Mouse (Mus musculus) CH12F3 (cell line): ENCODE measurements around the gene Cav2.

ENCODE experiments used
- in situ Hi-C: fragments of 300-500 bp; cut with MboI; formaldehyde crosslinking; loops from 2 replicates; pipeline ENCODE4 v1.14.3; 2020; ENCODE audit warnings: low sequenced_read_pairs

Cav2 gene

DNA sequence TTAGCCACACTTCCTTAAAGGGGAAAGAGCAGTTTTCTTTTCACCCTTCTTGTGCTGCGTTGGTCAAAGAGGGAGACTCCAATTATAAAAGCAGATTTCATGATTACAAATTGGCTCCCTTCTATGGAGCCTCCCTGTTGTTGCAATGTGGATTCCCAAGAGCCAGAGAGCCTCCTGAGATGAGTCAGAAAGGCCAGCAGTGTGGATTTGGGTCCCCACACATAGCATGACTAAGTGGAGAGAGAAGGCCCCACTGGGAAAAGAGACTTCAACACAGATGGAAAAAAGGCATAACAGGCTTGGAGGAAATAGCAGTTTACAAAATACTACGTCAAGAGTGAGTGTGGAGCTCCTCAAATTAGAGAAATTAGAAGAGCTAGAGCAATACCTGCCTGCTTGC lies 28.3 kb downstream of the Cav2 start:
- in situ Hi-C loops: no loop called here

DNA sequence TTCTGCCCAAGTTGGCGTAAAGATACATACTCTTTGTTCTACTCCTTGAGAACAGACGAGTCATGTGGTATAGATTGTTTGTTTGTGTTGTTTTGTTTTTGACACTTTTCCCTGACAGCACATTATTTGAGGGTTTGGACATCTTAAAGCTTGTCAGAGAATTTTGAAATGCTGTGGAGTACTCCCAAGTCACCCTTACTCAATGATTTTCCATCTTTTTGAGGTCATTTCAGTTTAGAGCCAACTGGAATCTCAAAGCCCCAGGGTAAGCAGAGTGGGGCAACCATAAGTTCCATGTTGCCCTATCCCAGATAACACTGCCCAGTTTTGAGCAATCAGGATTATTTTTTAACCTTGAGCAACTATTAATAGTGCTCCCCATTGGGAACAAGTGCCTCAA lies 33.3 kb downstream of the Cav2 start:
- in situ Hi-C loops: no loop called here

GRCm38 (mm10) chr6:17314659-17315616 lies 34.0 kb downstream of the Cav2 start:
- in situ Hi-C loops: no loop called here

- in situ Hi-C loops: no loop called here
These were observed 35.5 kb downstream of the Cav2 start for GRCm38 (mm10) chr6:17316294-17317166.

DNA sequence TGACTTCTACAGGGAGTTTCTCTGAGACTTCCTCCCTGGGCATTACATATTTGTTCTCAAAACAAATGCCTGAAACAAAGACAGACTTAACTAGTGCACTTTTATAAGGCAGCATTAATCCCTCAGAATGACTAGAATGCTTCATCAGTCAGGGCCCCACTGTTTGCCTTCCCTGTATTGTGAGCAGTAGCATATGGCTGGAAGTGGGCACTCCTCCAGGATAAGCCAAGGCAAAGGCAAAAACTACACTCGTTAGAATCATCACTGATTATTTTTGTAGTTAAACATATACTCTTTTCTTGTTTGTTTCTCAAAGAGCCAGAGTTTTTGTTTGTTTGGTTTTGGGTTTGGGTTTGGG lies 36.2 kb downstream of the Cav2 start:
- in situ Hi-C loops: no loop called here

DNA sequence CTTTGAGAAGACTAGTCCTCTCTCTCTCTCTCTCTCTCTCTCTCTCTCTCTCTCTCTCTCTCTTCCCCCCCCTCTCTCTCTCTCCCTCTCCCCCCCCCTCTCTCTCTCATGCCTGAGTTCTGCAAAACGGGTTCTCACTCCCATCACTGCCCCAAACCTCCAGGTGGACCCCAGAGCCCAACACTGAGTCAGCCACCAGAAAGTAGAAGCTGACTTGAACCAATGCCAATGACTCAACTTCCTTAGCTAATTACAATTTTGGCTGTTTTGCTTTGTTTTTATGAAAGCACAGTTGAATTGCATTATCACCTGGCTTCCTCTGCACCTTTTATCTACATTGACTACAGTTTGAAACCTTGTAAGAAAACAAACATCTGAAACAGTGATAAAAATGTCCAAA lies 37.0 kb downstream of the Cav2 start:
- in situ Hi-C loops: no loop called here

DNA sequence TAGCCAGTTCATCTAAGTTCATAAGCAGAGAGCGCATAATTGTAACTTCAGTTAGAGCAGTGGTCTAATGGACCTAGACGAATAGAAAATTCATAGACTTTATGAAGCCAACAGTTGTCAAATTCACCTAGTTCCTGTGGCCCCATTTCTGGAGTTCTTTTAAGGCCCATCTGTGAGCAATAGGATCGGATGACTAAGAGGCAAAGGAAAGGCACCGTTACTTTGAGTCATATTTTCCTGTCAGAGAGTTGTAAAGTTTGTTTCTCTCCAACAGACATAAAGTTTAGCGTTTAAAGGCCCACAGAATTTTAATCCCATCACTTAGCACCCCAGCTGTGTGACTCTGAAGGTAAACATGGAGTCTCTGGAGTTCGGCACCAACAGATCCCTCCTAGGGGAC lies 41.0 kb downstream of the Cav2 start:
- in situ Hi-C loops: no loop called here

DNA sequence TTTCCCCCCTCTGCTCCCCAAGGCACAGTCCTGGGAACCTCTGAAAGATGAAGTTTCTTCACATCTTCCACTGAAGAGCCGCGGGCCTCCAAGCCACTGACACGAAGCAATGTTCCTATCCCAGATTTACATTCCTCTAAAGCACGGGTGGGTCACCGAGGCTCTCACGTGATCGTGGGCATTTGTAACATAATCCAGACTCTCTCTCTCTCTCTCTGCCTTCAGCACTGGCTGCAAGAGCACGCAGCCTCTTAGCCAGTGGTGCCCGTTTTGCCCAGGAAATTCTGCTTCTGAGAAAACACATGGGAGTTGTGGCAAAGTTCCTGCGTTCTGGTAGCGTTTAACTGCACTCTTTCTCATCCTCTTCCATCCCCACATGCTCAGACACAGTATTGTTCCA lies 46.2 kb downstream of the Cav2 start:
- in situ Hi-C loops: no loop called here

GRCm38 (mm10) chr6:17329801-17330200 lies 48.8 kb downstream of the Cav2 start:
- in situ Hi-C loops: no loop called here

DNA sequence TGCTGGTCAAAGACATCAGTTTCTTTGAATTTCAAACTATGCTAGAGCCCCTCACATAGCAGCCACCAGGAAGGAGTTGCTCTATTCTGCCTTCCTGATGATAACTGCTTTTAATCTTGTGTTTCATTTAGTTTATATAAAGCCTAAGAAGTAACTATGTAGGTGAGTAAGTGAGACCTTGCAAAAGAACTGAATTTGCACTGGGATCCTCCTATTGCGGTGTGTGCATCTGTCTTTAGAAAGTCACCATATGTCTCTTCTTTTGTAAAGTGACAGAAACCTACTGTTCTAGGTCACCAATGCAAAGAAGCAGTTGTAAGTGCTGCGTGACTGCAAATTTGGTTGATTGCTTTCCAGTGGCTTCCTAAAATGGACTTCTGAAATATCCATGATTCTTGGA lies 56.7 kb downstream of the Cav2 start:
- in situ Hi-C loops: no loop called here
